Mouse (Mus musculus) embryonic facial prominence, embryonic 11.5 days (tissue): ENCODE measurements around the gene Epha3. TPM values are rescaled to one million over a fixed set of nuclear protein-coding genes. Genes with fewer than 3 reads are reported as not detected.

Experiments used
- ATAC-seq: fragments of 200-750 bp; cut with Nextera tagmentation; replicated peaks from 2 replicates; pipeline ENCODE4 v1.8.0; 2017; ENCODE audit warnings: low read depth; ENCODE audit not compliant: insufficient number of reproducible peaks, low FRiP score, low TSS enrichment
- DNase-seq: peaks from one replicate; pipeline ENCODE4 v3.0.0-alpha.2; 2015; ENCODE audit warnings: low spot score
- H3K27ac ChIP-seq: fragments of 300-500 bp; sonication (generic); replicated peaks from 2 replicates; pipeline ENCODE4 v1.5.1; 2014; ENCODE audit warnings: mild to moderate bottlenecking, low read depth, low read length, control low read depth
- H3K27me3 ChIP-seq: fragments of 300-500 bp; sonication (generic); 2 replicates; pipeline ENCODE4 v1.6.1; 2014; ENCODE audit warnings: mild to moderate bottlenecking, low read length, moderate library complexity, mixed read lengths; ENCODE audit not compliant: control insufficient read depth, insufficient read depth
- H3K36me3 ChIP-seq: fragments of 300-500 bp; sonication (generic); replicated peaks from 2 replicates; pipeline ENCODE4 v1.6.1; 2014; ENCODE audit warnings: low read depth, mild to moderate bottlenecking, low read length, moderate library complexity, mixed read lengths; ENCODE audit not compliant: control insufficient read depth, insufficient read depth
- H3K4me1 ChIP-seq: fragments of 300-500 bp; sonication (generic); 2 replicates; pipeline ENCODE4 v1.6.1; 2014; ENCODE audit warnings: low read length, mixed read lengths; ENCODE audit not compliant: control insufficient read depth, insufficient read depth
- H3K4me2 ChIP-seq: fragments of 300-500 bp; sonication (generic); 2 replicates; pipeline ENCODE4 v1.6.1; 2014; ENCODE audit warnings: low read depth, mild to moderate bottlenecking, control low read depth, low read length, moderate library complexity
- H3K4me3 ChIP-seq: fragments of 300-500 bp; sonication (generic); 2 replicates; pipeline ENCODE4 v1.5.1; 2014; ENCODE audit warnings: low read depth, low read length, control low read depth
- H3K9ac ChIP-seq: fragments of 300-500 bp; sonication (generic); replicated peaks from 2 replicates; pipeline ENCODE4 v1.6.1; 2014; ENCODE audit warnings: mild to moderate bottlenecking, control low read depth, low read length
- H3K9me3 ChIP-seq: fragments of 300-500 bp; sonication (generic); replicated peaks from 2 replicates; pipeline ENCODE4 v1.6.1; 2016; ENCODE audit warnings: mild to moderate bottlenecking, low read length, inconsistent platforms, mixed read lengths; ENCODE audit not compliant: control insufficient read depth
- WGBS: fragments of 180-500 bp; shearing (Covaris S2); extraction: QIAGEN DNeasy Blood & Tissue Kit; methylation state at CpG from one replicate; pipeline ENCODE4 v1.1.7; 2014; 5-methylcytosine and 5-hydroxymethylcytosine counted together
- polyA plus RNA-seq: library from polyadenylated mRNA; unstranded; fragments of >200 nt; fragmentation: Nextera tagmentation; extraction: Ambion mirVana; gene quantifications from 2 replicates; pipeline ENCODE4 v1.2.1, GENCODE M21; 2014

Epha3 gene
- polyA plus RNA-seq, 1 experiment from 2014 or later, result 51.5 TPM

- Histone ChIP-seq H3K4me2 (no peak overlapping the region), H3K27me3 (no peaks in the 10 kb centered on the region), H3K9me3 (no peaks in the 10 kb centered on the region), H3K36me3 (no peaks in the 10 kb centered on the region), H3K9ac (no peak overlapping the region), H3K27ac (no peak overlapping the region), H3K4me3 (no peak overlapping the region), H3K4me1 (no peaks in the 10 kb centered on the region)
- ATAC-seq (no peak), DNase-seq (no peak)
- 44% methylated on average over 3 of the region's 3 CpGs for WGBS
Measured at GRCm38 (mm10) chr16:63600229-63600628, 263.7 kb downstream of the Epha3 start.

GRCm38 (mm10) chr16:63594656-63595055, 269.3 kb downstream of the Epha3 start:
- no peaks in the 10 kb centered on the region for H3K9me3 ChIP-seq
- no peaks in the 10 kb centered on the region for H3K36me3 ChIP-seq
- no peak for DNase-seq
- no peak overlapping the region for H3K27ac ChIP-seq
- H3K4me1 ChIP-seq, result no peaks in the 10 kb centered on the region
- H3K4me2 ChIP-seq, result no peak overlapping the region
- H3K4me3 ChIP-seq, result no peak overlapping the region
- no peak overlapping the region for H3K9ac ChIP-seq
- H3K27me3 ChIP-seq, result no peaks in the 10 kb centered on the region
- no peak for ATAC-seq
- WGBS, result 88% methylated on average over 4 of the region's 4 CpGs

DNA sequence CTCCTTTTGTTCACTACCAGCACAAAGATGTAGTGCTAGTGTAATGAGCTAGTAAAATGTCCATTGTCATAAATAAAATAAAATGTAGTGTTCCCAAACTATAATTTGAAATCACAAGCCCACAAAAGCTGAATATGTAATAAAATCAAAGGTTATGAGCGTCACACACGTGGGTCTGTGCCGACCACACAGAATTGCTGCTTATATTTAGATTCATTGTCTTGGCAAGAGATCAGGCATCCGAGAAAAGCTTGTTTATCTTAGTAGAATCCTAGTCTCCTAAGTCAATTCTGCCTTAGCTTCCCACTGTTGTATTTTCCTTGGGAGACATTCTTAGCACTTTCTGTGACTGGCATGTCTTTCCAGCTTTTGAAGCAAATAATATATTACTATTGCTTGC, 294.2 kb downstream of the Epha3 start:
- no peak for ATAC-seq
- 72% methylated on average over 4 of the region's 4 CpGs for WGBS

DNA sequence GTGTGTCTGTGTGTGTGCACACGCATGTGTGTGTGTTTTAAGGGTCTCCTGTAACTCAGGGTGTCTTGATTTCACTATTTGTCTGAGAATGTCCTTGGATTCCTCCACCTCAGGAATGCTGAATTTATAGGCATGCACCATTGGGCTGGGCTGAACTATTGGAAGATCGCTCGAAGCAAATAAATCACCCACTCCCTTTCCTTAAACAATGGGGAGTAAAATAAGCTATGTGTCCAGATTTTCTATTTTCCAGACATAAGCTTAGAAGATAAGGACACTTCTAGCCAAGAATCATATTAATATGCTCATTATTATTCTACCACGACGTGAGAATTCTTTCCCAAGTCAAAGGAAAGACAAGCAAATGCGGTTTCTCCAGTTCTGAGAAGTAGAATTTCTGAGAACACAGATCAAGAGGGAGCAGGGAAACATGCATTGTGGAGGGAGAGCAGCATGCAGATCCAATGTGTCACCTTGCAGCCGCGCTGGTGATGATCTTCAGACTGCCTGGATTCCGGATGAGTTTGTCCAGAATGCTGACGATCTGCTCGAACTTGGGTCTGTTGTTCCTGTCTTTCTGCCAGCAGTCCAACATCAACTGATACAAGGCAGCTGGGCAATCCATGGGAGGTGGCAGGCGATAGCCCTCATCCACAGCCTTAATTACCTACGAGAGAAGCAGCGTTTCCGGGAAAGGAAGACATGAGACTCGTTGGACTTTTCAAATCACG, 297.7 kb downstream of the Epha3 start:
- Histone ChIP-seq H3K4me3 (no peak overlapping the region), H3K4me1 (no peaks in the 10 kb centered on the region), H3K9ac (no peak overlapping the region), H3K36me3 (no peaks in the 10 kb centered on the region), H3K4me2 (no peak overlapping the region), H3K27ac (no peak overlapping the region), H3K27me3 (no peaks in the 10 kb centered on the region), H3K9me3 (no peaks in the 10 kb centered on the region)
- DNase-seq (no peak), ATAC-seq (no peak)
- 89% methylated on average over 17 of the region's 17 CpGs for WGBS

More for the DNA sequence above, 294.2 kb downstream of the Epha3 start:
- H3K4me3 ChIP-seq, result no peak overlapping the region
- no peaks in the 10 kb centered on the region for H3K36me3 ChIP-seq
- no peak for DNase-seq
- H3K9me3 ChIP-seq, result no peaks in the 10 kb centered on the region
- H3K4me2 ChIP-seq, result no peak overlapping the region
- H3K27me3 ChIP-seq, result no peaks in the 10 kb centered on the region
- no peaks in the 10 kb centered on the region for H3K4me1 ChIP-seq
- H3K27ac ChIP-seq, result no peak overlapping the region
- H3K9ac ChIP-seq, result no peak overlapping the region

DNA sequence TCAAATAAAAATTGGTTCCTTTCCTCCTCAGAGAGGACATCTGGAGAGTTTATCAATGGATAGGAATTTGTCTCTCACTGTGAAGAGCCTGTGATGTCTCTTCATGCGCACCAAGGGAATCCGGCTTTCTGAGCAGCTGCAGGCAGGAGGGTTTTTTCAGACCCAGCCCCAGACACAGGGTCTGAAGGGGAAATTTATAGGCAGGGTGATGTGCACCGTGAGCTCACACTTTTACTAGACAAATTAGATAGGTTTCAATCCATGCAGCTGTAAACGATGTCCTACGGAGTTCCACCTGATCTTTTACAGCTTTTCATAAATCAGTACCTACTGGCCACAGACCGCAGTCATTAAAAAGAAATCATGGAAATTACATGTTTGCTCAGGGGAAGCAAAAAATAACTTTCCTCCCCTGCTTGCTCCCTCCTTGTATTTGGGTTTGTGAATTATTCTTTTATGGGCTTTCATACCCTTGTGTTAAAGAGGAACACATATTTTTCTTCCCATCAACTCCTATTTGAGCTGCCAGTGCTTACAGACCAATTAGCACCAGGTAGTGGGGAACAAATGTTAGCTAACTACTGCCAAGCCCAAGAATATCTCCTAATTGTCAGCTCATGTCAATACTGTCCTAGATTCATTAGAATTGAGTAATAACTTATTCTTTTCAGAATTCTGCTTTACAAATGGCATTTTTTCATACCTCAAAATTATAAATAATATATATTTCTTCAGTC, 307.4 kb downstream of the Epha3 start:
- DNase-seq, result peak; percentile 3
- H3K36me3 ChIP-seq, result no peaks in the 10 kb centered on the region
- no peak overlapping the region for H3K4me3 ChIP-seq
- 59% methylated on average over 6 of the region's 6 CpGs for WGBS
- H3K4me1 ChIP-seq, result no peaks in the 10 kb centered on the region
- H3K27me3 ChIP-seq, result no peaks in the 10 kb centered on the region
- no peak overlapping the region for H3K4me2 ChIP-seq
- no peak overlapping the region for H3K9ac ChIP-seq
- no peaks in the 10 kb centered on the region for H3K9me3 ChIP-seq
- no peak overlapping the region for H3K27ac ChIP-seq
- no peak for ATAC-seq

DNA sequence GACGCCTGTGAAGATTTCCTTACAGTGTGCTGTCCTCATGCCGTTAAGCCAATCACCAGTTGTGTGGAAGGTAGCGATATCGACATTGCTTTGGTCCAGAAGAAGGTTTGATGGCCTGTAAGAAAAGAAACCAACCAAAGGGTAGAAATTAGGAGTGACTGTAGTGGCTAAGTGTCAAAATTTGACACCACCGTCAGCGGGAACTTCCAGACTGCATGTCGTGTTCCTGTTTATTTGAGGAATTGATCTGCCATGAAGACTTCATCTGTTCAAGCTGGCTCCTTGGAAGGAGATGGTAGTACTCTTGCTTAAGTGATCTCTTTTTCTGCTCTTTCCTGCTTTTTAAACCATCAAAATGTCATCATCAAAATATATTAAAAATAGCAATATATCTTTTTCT, 311.4 kb downstream of the Epha3 start:
- no peak for DNase-seq

DNA sequence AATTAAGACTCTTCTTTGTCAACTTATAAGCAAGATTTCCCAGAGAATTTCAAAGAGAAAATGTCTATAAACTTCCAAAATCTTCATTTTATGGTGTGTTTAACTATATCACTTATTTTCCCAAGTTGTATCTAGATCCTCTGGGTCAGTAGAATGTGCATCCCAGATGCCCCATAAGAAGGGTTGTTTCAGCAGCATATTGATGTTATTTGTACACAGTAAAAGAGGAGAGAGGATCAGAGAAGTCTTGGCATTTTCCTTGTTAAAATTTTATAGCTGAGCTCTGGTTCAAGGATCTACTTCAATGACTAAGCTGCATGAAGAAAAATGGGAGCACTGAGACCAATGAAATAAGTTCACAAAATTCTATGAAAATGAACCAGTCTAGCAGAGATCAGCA, 324.5 kb downstream of the Epha3 start:
- no peak for ATAC-seq
- Histone ChIP-seq H3K9ac (no peak overlapping the region), H3K36me3 (no peaks in the 10 kb centered on the region), H3K27ac (no peak overlapping the region), H3K27me3 (no peaks in the 10 kb centered on the region), H3K4me2 (no peak overlapping the region), H3K4me3 (no peak overlapping the region), H3K4me1 (no peaks in the 10 kb centered on the region), H3K9me3 (no peaks in the 10 kb centered on the region)
- no peak for DNase-seq

More for the DNA sequence above, 311.4 kb downstream of the Epha3 start:
- Histone ChIP-seq H3K4me3 (no peak overlapping the region), H3K36me3 (no peaks in the 10 kb centered on the region), H3K4me2 (no peak overlapping the region), H3K9me3 (no peaks in the 10 kb centered on the region), H3K9ac (no peak overlapping the region), H3K27me3 (no peaks in the 10 kb centered on the region), H3K4me1 (no peaks in the 10 kb centered on the region), H3K27ac (no peak overlapping the region)
- ATAC-seq, result no peak
- WGBS, result 88% methylated on average over 7 of the region's 7 CpGs

GRCm38 (mm10) chr16:63528821-63529220, 335.2 kb downstream of the Epha3 start:
- Histone ChIP-seq H3K9ac (no peak overlapping the region), H3K4me2 (no peak overlapping the region), H3K9me3 (no peaks in the 10 kb centered on the region), H3K27ac (no peak overlapping the region), H3K4me3 (no peak overlapping the region), H3K27me3 (no peaks in the 10 kb centered on the region), H3K4me1 (no peaks in the 10 kb centered on the region), H3K36me3 (no peaks in the 10 kb centered on the region)
- 31% methylated on average over 2 of the region's 2 CpGs for WGBS
- no peak for ATAC-seq
- peak; percentile 48 for DNase-seq
